10 mouse cellular contexts compared by ENCODE assay signal in genomic region chr10:76725097-76725496, GRCm38 (mm10). TPM values are rescaled to one million over a fixed set of nuclear protein-coding genes. Genes with fewer than 3 reads are reported as not detected.
DNase-seq lines count a peak whose midpoint lies in the region; ATAC-seq and TF ChIP-seq lines count a peak whose summit lies in the region.
"Had no signal": no experiment of that assay in that cellular context is flagged by ENCODE, and none has a peak within 500 bp of the region (broad histone marks: within the 10 kb centered on the region; RNA-seq: fewer than 3 reads in every experiment).

No protein-coding gene starts in this region.

- TF ChIP-seq CTCF in intestine, postnatal 0 days (IDR thresholded peaks at IDR 0.05; ENCODE audit: low read depth): no peak

- H3K36me3 ChIP-seq in hindbrain, embryonic 10.5 days: 0 out of 2 replicates have a peak, but pooled peaks cover 4% of the 10 kb centered on the region
- no peaks in the 10 kb centered on the region for H3K36me3 ChIP-seq in hindbrain, embryonic 16.5 days (ENCODE audit: control insufficient read depth, insufficient read depth, low read length)
- H3K36me3 ChIP-seq in intestine, postnatal 0 days (ENCODE audit: control insufficient read depth, insufficient read depth): peaks cover 18% of the 10 kb centered on the region; the same call in 1 of the 2 replicates
- H3K36me3 ChIP-seq in stomach, embryonic 14.5 days (ENCODE audit: control insufficient read depth, insufficient read depth, low read length): peaks cover 26% of the 10 kb centered on the region

- H3K27ac ChIP-seq in hindbrain, embryonic 10.5 days: peak overlapping the region; percentile 73
- H3K27ac ChIP-seq in hindbrain, embryonic 16.5 days (ENCODE audit: low read depth, low read length): no peak overlapping the region
- H3K27ac ChIP-seq in intestine, postnatal 0 days (ENCODE audit: low read depth, low read length): peak overlapping the region; percentile 41; the same call in 1 of the 2 replicates
- peak overlapping the region; percentile 73; the same call in 1 of the 2 replicates for H3K27ac ChIP-seq in stomach, embryonic 14.5 days (ENCODE audit: low read length)

- 90% methylated on average over 2 of the region's 2 CpGs for WGBS in hindbrain, embryonic 10.5 days
- 97% methylated on average over 2 of the region's 2 CpGs for whole genome bisulfite sequencing in hindbrain, embryonic 16.5 days
- whole genome bisulfite sequencing in intestine, postnatal 0 days: 71% methylated on average over 2 of the region's 2 CpGs
- 65% methylated on average over 2 of the region's 2 CpGs for WGBS in stomach, embryonic 14.5 days

- H3K4me3 ChIP-seq in hindbrain, embryonic 10.5 days: no peak overlapping the region
- no peak overlapping the region for H3K4me3 ChIP-seq in hindbrain, embryonic 16.5 days (ENCODE audit: low read length)
- H3K4me3 ChIP-seq in intestine, postnatal 0 days (ENCODE audit: low read depth, low read length): peak overlapping the region; percentile 44
- peak overlapping the region; percentile 37 for H3K4me3 ChIP-seq in stomach, embryonic 14.5 days (ENCODE audit: low read depth, low read length)

- no peak for DNase-seq in hindbrain, embryonic 10.5 days (ENCODE audit: low spot score)
- DNase-seq in thymus, postnatal 4 days: peak; percentile 5
- DNase-seq in thymus, postnatal 36 days: no peak
- DNase-seq in left cerebral cortex, postnatal 10 days (ENCODE audit: extremely low spot score in 1 of 2, low spot score in 2 of 2): no peak
- DNase-seq: thymus, adult 2 months had no signal

- H3K4me1 ChIP-seq in hindbrain, embryonic 10.5 days (replicated peaks): peaks cover 22% of the 10 kb centered on the region
- H3K4me1 ChIP-seq in hindbrain, embryonic 16.5 days (ENCODE audit: control insufficient read depth, insufficient read depth, low read depth, low read length): no peaks in the 10 kb centered on the region
- no peaks in the 10 kb centered on the region for H3K4me1 ChIP-seq in intestine, postnatal 0 days (replicated peaks; ENCODE audit: control insufficient read depth, insufficient read depth, low read length)
- H3K4me1 ChIP-seq in stomach, embryonic 14.5 days (ENCODE audit: control insufficient read depth, insufficient read depth, low read length): peaks cover 7% of the 10 kb centered on the region; the same call in 1 of the 2 replicates

- no peaks in the 10 kb centered on the region; the same call in 1 of the 2 replicates for H3K27me3 ChIP-seq in hindbrain, embryonic 10.5 days (ENCODE audit: insufficient read depth, poor library complexity, severe bottlenecking)
- H3K27me3 ChIP-seq in hindbrain, embryonic 16.5 days (replicated peaks; ENCODE audit: control insufficient read depth, insufficient read depth, low read length): no peaks in the 10 kb centered on the region
- H3K27me3 ChIP-seq in intestine, postnatal 0 days (replicated peaks; ENCODE audit: control insufficient read depth, insufficient read depth, low read length): no peaks in the 10 kb centered on the region
- H3K27me3 ChIP-seq in stomach, embryonic 14.5 days (ENCODE audit: control insufficient read depth, insufficient read depth, low read length): no peaks in the 10 kb centered on the region

- H3K4me2 ChIP-seq in hindbrain, embryonic 16.5 days (ENCODE audit: low read length): no peak overlapping the region; the same call in 1 of the 2 replicates
- peak overlapping the region; percentile 60 for H3K4me2 ChIP-seq in intestine, postnatal 0 days (replicated peaks; ENCODE audit: low read depth)
- peak overlapping the region; percentile 80 for H3K4me2 ChIP-seq in stomach, embryonic 14.5 days (replicated peaks; ENCODE audit: low read depth, low read length)

- no peak overlapping the region for H3K9ac ChIP-seq in hindbrain, embryonic 16.5 days (ENCODE audit: low read depth, low read length)
- peak overlapping the region; percentile 54 for H3K9ac ChIP-seq in intestine, postnatal 0 days (ENCODE audit: low read depth, low read length)
- H3K9ac ChIP-seq in stomach, embryonic 14.5 days (replicated peaks; ENCODE audit: low read depth, low read length): peak overlapping the region; percentile 70

- no peak for ATAC-seq in hindbrain, embryonic 16.5 days
- no peak for ATAC-seq in intestine, postnatal 0 days
- no peak for ATAC-seq in stomach, embryonic 14.5 days (ENCODE audit: insufficient number of reproducible peaks, insufficient read depth, low FRiP score, low read depth)
- no peak for ATAC-seq in cerebellum, adult (ENCODE audit: insufficient number of reproducible peaks, low FRiP score, low TSS enrichment)
- ATAC-seq: CD4-positive, CD25-positive, alpha-beta regulatory T cell, adult 4 months had no signal

- intact Hi-C loops in left cerebral cortex, postnatal 10 days (cut with DNase I): loop anchor here (5.0 kb wide), 1 partner anchor 103 kb away; the partner anchor contains the start of gene Col6a2

- no peaks in the 10 kb centered on the region for H3K9me3 ChIP-seq in hindbrain, embryonic 10.5 days
- H3K9me3 ChIP-seq in hindbrain, embryonic 16.5 days (ENCODE audit: control insufficient read depth, low read length): no peaks in the 10 kb centered on the region
- H3K9me3 ChIP-seq in intestine, postnatal 0 days (ENCODE audit: control insufficient read depth): no peaks in the 10 kb centered on the region
- no peaks in the 10 kb centered on the region for H3K9me3 ChIP-seq in stomach, embryonic 14.5 days (ENCODE audit: control insufficient read depth, low read depth, low read length)

RNA-seq across cellular contexts. Expression of gene Col6a1, which starts 0.9 kb away (rescaled TPM):
- polyA plus RNA-seq in hindbrain, embryonic 10.5 days (2016; fragmentation: Nextera tagmentation; extraction: Ambion mirVana): 11.4 and 12.6 TPM in 2 replicates
- 26.5 and 43.1 TPM in 2 replicates for polyA plus RNA-seq in hindbrain, embryonic 16.5 days (2015; fragmentation: Nextera tagmentation; extraction: Ambion mirVana)
- 112 and 113 TPM in 2 replicates for polyA plus RNA-seq in intestine, postnatal 0 days (2015; fragmentation: Nextera tagmentation; extraction: Ambion mirVana)
- polyA plus RNA-seq in stomach, embryonic 14.5 days (2014; fragmentation: Nextera tagmentation; extraction: Ambion mirVana): 275 and 292 TPM in 2 replicates
- 10 to 100 TPM; 32.0 to 34.3 TPM for total RNA-seq in left cerebral cortex, postnatal 10 days (2021)
- polyA plus RNA-seq: CD4-positive, CD25-positive, alpha-beta regulatory T cell, adult 4 months had no signal

Comparison
In these comparisons a context has a peak if more than half of its experiments do, and no peak if none do; other contexts are left out.
1. H3K4me3 ChIP-seq: peak in intestine, postnatal 0 days (single experiment) and stomach, embryonic 14.5 days (single experiment); none in hindbrain, embryonic 10.5 days (single experiment) and hindbrain, embryonic 16.5 days (single experiment).